Mouse (Mus musculus) adrenal gland, postnatal 10 days (tissue): ENCODE results near the gene Slc25a3. TPM values are rescaled to one million over a fixed set of nuclear protein-coding genes. Genes with fewer than 3 reads are reported as not detected.

Source experiments
- DNase-seq: peaks from one replicate; pipeline ENCODE4 v3.0.0; 2021; ENCODE audit warnings: mixed read lengths
- total RNA-seq, 2 experiments: library from RNA; stranded (reverse); gene quantifications; 2 replicates each; pipeline ENCODE4 v1.2.3; 2021

Slc25a3 gene
- total RNA-seq, 2 experiments from 2014 or later: 725 to 758 TPM

GRCm38 (mm10) chr10:91143313-91144230, 19.7 kb upstream of the Slc25a3 start:
- no peak for DNase-seq

GRCm38 (mm10) chr10:91142654-91143191, 18.9 kb upstream of the Slc25a3 start:
- DNase-seq: no peak

GRCm38 (mm10) chr10:91141564-91141963, 17.7 kb upstream of the Slc25a3 start:
- no peak for DNase-seq

- no peak for DNase-seq
These were observed 15.4 kb upstream of the Slc25a3 start for GRCm38 (mm10) chr10:91139148-91139766.

GRCm38 (mm10) chr10:91138317-91138716, 14.5 kb upstream of the Slc25a3 start:
- no peak for DNase-seq

- peak; percentile 24 for DNase-seq
These were observed 13.5 kb upstream of the Slc25a3 start for GRCm38 (mm10) chr10:91137400-91137799.

- no peak for DNase-seq
These were observed 11.6 kb upstream of the Slc25a3 start for GRCm38 (mm10) chr10:91135302-91135972.

- DNase-seq: no peak
These were observed 7.7 kb upstream of the Slc25a3 start for GRCm38 (mm10) chr10:91131565-91131964.

GRCm38 (mm10) chr10:91130792-91131191, 6.9 kb upstream of the Slc25a3 start:
- no peak for DNase-seq

- peak; percentile 31 for DNase-seq
These were observed 4.8 kb upstream of the Slc25a3 start for GRCm38 (mm10) chr10:91128551-91129160.

- DNase-seq: no peak
These were observed 3.5 kb upstream of the Slc25a3 start for GRCm38 (mm10) chr10:91127395-91127794.

GRCm38 (mm10) chr10:91126618-91127355, 2.9 kb upstream of the Slc25a3 start:
- DNase-seq: peak; percentile 36

GRCm38 (mm10) chr10:91123281-91123827, 505 bp downstream of the Slc25a3 start:
- DNase-seq: peak; percentile 81

- no peak for DNase-seq
These were observed 1.2 kb downstream of the Slc25a3 start for GRCm38 (mm10) chr10:91122646-91123045.

GRCm38 (mm10) chr10:91116958-91117357, 6.9 kb downstream of the Slc25a3 start:
- no peak for DNase-seq

GRCm38 (mm10) chr10:91109841-91110240, 14.0 kb downstream of the Slc25a3 start:
- no peak for DNase-seq

- DNase-seq: no peak
These were observed 17.9 kb downstream of the Slc25a3 start for GRCm38 (mm10) chr10:91105981-91106380.

GRCm38 (mm10) chr10:91102799-91103590, 20.9 kb downstream of the Slc25a3 start:
- no peak for DNase-seq

GRCm38 (mm10) chr10:91101936-91102335, 21.9 kb downstream of the Slc25a3 start:
- no peak for DNase-seq

- DNase-seq: no peak
These were observed 23.8 kb downstream of the Slc25a3 start for GRCm38 (mm10) chr10:91100101-91100500.
